Mouse (Mus musculus) MEL (cell line): ENCODE data around the gene Irs2.

ENCODE experiments used
- CTCF ChIP-seq, 3 experiments: IDR thresholded peaks in 2 of 3; conservative IDR thresholded peaks in 1 of 3; 2 replicates each; pipeline ENCODE4 v1.5.1; 2011 to 2012; ENCODE audit warnings: low read length in 3 of 3, low read depth in 2 of 3, mild to moderate bottlenecking in 2 of 3, improper control_type of control experiment in 1 of 3, inconsistent platforms in 1 of 3, mixed read lengths in 1 of 3, moderate library complexity in 1 of 3; ENCODE audit not compliant: control insufficient read depth in 1 of 3, insufficient read depth in 1 of 3, poor library complexity in 1 of 3, severe bottlenecking in 1 of 3
- E2F4 ChIP-seq: IDR thresholded peaks from 2 replicates; pipeline ENCODE4 v1.6.1; 2011; ENCODE audit warnings: low read depth, low read length, improper control_type of control experiment, borderline replicate concordance
- ELF1 ChIP-seq: IDR thresholded peaks from 2 replicates; pipeline ENCODE4 v1.6.1; 2014; ENCODE audit warnings: low read depth, mild to moderate bottlenecking, inconsistent platforms, low read length, improper control_type of control experiment, moderate library complexity
- NRF1 ChIP-seq: IDR thresholded peaks from 2 replicates; pipeline ENCODE4 v1.6.1; 2014; ENCODE audit warnings: low read depth, mild to moderate bottlenecking, inconsistent platforms, low read length, improper control_type of control experiment, moderate library complexity; ENCODE audit not compliant: poor library complexity, insufficient read depth, severe bottlenecking
- TCF12 ChIP-seq: IDR thresholded peaks from 2 replicates; pipeline ENCODE4 v1.6.1; 2014; ENCODE audit warnings: low read depth, mild to moderate bottlenecking, inconsistent platforms, low read length, improper control_type of control experiment, moderate library complexity

DNA sequence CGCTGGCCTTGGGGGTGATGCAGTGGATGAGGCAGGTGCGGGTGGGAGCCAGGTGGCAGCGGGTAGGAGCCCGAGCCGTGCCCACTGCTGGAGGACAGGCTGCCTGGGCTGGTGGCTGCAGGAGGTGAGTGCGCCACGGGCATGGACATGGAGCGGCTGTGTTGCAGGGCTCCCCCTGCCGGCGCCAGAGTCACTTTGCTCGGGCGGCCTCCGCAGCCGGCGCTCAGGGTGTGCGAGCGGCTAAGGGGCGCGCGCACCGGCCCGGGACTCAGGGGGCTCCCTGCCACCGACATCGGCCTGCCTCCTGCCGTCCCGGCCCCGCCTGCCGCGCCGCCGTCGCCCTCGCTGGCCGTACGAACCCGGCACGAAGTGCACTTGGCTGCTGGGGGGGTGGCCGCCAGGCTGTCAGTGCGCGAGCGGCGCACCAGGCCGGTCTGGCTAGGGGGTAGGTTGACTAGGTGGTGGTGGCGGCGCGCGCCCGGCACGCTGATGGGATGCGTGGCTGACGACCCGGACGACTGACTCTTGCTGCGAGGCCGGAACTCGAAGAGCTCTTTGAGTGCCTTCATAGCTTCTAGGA lies 1.2 kb downstream of the Irs2 start:
- no peak for TF ChIP-seq ELF1
- peak in 2 of 3 experiments; percentile 74 to 91; a peak in 5 of 6 replicates for TF ChIP-seq CTCF (IDR thresholded peaks at IDR 0.05 in 2 of 3, conservative IDR thresholded peaks at IDR 0.05 in 1 of 3; ENCODE audit: control insufficient read depth in 1 of 3, insufficient read depth in 1 of 3, low read depth in 2 of 3, low read length in 3 of 3, poor library complexity in 1 of 3, severe bottlenecking in 1 of 3)
- peak; percentile 30; the same call in 1 of the 2 replicates for TF ChIP-seq TCF12
- no peak for TF ChIP-seq NRF1
- no peak for TF ChIP-seq E2F4
